Mouse (Mus musculus) heart, postnatal 0 days (tissue): ENCODE results near the gene Fam129a. TPM values are rescaled to one million over a fixed set of nuclear protein-coding genes. Genes with fewer than 3 reads are reported as not detected.

ENCODE experiments used
- ATAC-seq: fragments of 200-750 bp; cut with Nextera tagmentation; 2 replicates; pipeline ENCODE4 v1.8.0; 2017; ENCODE audit warnings: low read depth, moderate number of reproducible peaks, moderate library complexity; ENCODE audit not compliant: insufficient read depth
- DNase-seq: peaks from one replicate; pipeline ENCODE4 v3.0.0-alpha.2; 2016; ENCODE audit warnings: low spot score
- H3K27ac ChIP-seq: fragments of 300-500 bp; sonication (generic); 2 replicates; pipeline ENCODE4 v1.5.1; 2014; ENCODE audit warnings: low read depth, mild to moderate bottlenecking
- H3K27me3 ChIP-seq: fragments of 300-500 bp; sonication (generic); 2 replicates; pipeline ENCODE4 v1.6.1; 2014; ENCODE audit warnings: low read length, mixed read lengths; ENCODE audit not compliant: control insufficient read depth, insufficient read depth
- H3K36me3 ChIP-seq: fragments of 300-500 bp; sonication (generic); replicated peaks from 2 replicates; pipeline ENCODE4 v1.6.1; 2014; ENCODE audit warnings: low read length, mixed read lengths; ENCODE audit not compliant: control insufficient read depth, insufficient read depth
- H3K4me1 ChIP-seq: fragments of 300-500 bp; sonication (generic); 2 replicates; pipeline ENCODE4 v1.6.1; 2014; ENCODE audit warnings: antibody characterized with exemption; ENCODE audit not compliant: control insufficient read depth, insufficient read depth
- H3K4me2 ChIP-seq: fragments of 300-500 bp; sonication (generic); 2 replicates; pipeline ENCODE4 v1.6.1; 2014; ENCODE audit warnings: low read depth, mild to moderate bottlenecking, low read length, moderate library complexity
- H3K4me3 ChIP-seq: fragments of 300-500 bp; sonication (generic); 2 replicates; pipeline ENCODE4 v1.5.1; 2014; ENCODE audit warnings: low read depth, low read length
- H3K9ac ChIP-seq: fragments of 300-500 bp; sonication (generic); replicated peaks from 2 replicates; pipeline ENCODE4 v1.6.1; 2014; ENCODE audit warnings: low read depth, low read length, mixed read lengths
- H3K9me3 ChIP-seq: fragments of 300-500 bp; sonication (generic); replicated peaks from 2 replicates; pipeline ENCODE4 v1.6.1; 2016; ENCODE audit warnings: low read length; ENCODE audit not compliant: control insufficient read depth
- CTCF ChIP-seq: IDR thresholded peaks from 2 replicates; pipeline ENCODE4 v1.5.1; 2016; ENCODE audit warnings: antibody characterized with exemption, control low read depth, low read depth
- EP300 ChIP-seq: IDR thresholded peaks from 2 replicates; pipeline ENCODE4 v1.6.1; 2016; ENCODE audit warnings: antibody characterized with exemption, low read depth
- WGBS: fragments of 180-500 bp; shearing (Covaris S2); extraction: QIAGEN DNeasy Blood & Tissue Kit; methylation state at CpG from one replicate; pipeline ENCODE4 v1.1.7; 2014; 5-methylcytosine and 5-hydroxymethylcytosine counted together
- polyA plus RNA-seq: library from polyadenylated mRNA; unstranded; fragments of >200 nt; fragmentation: Nextera tagmentation; extraction: Ambion mirVana; gene quantifications from 2 replicates; pipeline ENCODE4 v1.2.1, GENCODE M21; 2015
- total RNA-seq: library from RNA; depleted of rRNA; stranded (reverse); fragments of >200 nt; gene quantifications from 2 replicates; pipeline ENCODE4 v1.2.3, GENCODE M21; 2014; ENCODE audit warnings: low replicate concordance

The Fam129a gene
- total and polyA plus RNA-seq, 2 experiments from 2014 or later, result 14.1 to 64.3 TPM

DNA sequence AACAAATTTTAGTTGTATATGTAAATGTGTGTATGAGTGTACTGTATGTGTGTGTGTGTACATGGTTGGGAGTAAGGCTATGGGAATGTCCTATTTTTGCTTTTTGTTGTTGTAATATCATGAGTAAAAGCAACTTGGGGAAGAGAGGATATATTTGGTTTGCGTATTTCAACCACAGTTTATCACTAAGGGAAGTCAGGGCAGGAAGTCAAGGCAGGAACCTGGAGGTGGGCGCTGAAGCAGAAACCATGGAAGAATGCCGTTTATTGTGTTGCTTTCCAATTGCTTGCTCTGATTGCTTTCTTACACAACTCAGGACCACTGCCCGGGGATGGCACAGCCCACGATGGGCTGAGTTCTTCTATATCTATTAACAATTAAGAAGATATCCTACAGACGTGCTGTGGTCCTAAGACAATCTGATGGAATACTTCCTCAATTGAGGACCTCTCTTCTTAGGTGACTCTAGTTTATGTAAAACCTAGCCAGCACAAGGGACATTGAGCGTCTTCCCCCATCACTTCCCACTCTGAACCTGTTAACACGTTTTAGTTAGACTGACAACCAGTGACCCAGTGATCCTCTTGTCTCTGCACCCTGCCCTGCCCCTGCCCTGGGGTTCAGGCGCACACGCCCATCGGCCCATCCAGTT lies 13.7 kb downstream of the Fam129a start:
- no peak overlapping the region for H3K9ac ChIP-seq
- DNase-seq (no peak), ATAC-seq (no peak)
- H3K36me3 ChIP-seq, result no peaks in the 10 kb centered on the region
- H3K4me1 ChIP-seq, result no peaks in the 10 kb centered on the region
- 51% methylated on average over 11 of the region's 11 CpGs for WGBS
- H3K27ac ChIP-seq, result no peak overlapping the region
- H3K9me3 ChIP-seq, result no peaks in the 10 kb centered on the region
- H3K27me3 ChIP-seq, result no peaks in the 10 kb centered on the region
- TF ChIP-seq CTCF (no peak), EP300 (no peak)
- no peak overlapping the region for H3K4me2 ChIP-seq
- H3K4me3 ChIP-seq, result no peak overlapping the region

DNA sequence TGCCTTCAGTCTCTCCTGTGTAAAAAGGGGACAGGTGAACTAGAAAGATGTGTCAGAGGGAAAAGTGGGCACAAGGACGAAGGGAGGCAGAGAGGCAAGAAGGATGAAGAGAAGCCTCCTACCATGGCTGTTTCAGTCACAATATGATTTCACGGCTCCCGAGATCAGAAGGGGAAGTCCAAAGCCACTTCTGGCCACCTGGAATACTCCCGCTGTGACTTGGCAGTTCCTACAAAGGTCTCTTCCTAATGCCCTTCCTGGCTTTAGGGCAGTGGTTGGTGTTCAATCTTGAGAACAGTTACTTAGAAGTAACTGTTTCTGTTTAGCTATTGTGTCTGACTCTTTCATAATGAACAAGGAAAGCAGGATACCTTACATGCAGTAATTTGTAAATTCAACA lies 14.7 kb downstream of the Fam129a start:
- no peaks in the 10 kb centered on the region for H3K4me1 ChIP-seq
- ATAC-seq, result no peak
- 57% methylated on average over 4 of the region's 4 CpGs for WGBS
- H3K4me2 ChIP-seq, result no peak overlapping the region
- H3K27ac ChIP-seq, result no peak overlapping the region
- H3K9ac ChIP-seq, result no peak overlapping the region
- H3K9me3 ChIP-seq, result no peaks in the 10 kb centered on the region
- DNase-seq, result no peak
- H3K36me3 ChIP-seq, result no peaks in the 10 kb centered on the region
- no peaks in the 10 kb centered on the region for H3K27me3 ChIP-seq
- no peak overlapping the region for H3K4me3 ChIP-seq
- TF ChIP-seq CTCF, result no peak
- no peak for TF ChIP-seq EP300

DNA sequence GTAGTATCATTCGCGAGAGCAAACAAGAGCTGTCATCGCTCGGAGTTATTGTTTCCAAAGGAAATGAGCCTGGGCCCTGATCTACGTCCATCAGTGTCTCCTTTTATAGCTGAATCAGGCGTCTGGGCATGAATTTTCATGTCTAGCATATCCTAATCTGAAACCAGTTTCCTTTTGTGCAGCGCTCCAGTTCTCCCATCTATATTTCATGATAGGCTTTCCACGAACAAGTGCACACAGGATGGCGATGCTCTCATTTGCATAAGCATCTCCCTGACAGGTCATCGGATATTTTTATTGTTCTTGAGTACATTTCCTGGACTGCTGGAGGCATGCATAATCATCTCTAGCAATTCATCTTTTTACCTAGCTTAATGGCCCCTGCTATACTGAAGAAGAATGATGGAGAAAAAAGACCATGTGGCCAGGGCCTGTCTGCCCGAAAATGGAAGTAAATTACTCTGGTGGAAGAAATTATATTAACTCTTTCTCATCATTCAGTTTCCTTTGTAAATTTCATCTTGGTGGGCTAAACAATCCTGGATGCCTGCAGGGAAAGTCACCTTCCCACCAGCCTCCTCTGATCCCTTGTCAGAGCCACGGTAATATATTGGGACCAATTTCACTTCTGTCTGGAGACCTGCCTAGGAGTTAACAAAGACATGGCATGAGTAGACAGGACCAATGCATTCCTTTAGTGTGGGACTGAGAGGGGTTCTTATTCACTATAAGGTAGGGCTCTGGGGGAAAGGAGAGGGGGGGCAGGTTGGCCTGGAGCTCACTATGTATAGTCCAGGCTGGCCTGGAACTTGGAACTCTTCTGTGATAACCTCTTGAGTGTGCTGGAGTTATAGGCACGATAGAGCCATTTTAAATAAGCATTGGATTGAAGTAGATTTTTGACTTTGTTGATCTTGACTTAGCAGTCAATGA lies 21.4 kb downstream of the Fam129a start:
- Histone ChIP-seq H3K27me3 (no peaks in the 10 kb centered on the region), H3K9ac (no peak overlapping the region), H3K4me2 (peak overlapping the region; percentile 27), H3K27ac (peak overlapping the region; percentile 32; the same call in 1 of the 2 replicates), H3K9me3 (no peaks in the 10 kb centered on the region), H3K36me3 (no peaks in the 10 kb centered on the region), H3K4me3 (no peak overlapping the region), H3K4me1 (peaks cover 32% of the 10 kb centered on the region)
- ATAC-seq (no peak), DNase-seq (no peak)
- 45% methylated on average over 13 of the region's 13 CpGs for WGBS
- TF ChIP-seq EP300 (no peak), CTCF (no peak)

DNA sequence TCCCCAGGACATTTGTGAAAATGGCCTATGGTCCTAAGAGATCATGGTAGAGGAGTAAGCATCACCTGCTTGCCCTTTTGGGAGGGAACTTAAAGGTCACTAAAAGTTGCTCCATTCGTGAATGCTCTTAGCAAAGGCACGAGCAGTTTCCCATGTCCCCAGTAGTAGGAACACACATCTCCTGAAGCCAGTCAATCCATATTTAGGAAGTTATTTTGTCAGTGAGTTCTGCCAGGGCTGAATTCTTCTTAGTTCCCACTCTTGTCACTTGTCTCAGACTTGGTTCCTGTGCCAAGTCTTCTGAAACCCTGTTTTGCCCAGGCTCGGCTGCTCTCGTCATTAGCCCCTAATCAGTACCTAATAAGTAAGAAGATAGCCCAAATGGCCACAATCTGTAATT lies 23.9 kb downstream of the Fam129a start:
- DNase-seq (peak; percentile 62), ATAC-seq (peak; percentile 50; the same call in 1 of the 2 replicates)
- Histone ChIP-seq H3K9me3 (no peaks in the 10 kb centered on the region), H3K4me3 (no peak overlapping the region), H3K4me2 (no peak overlapping the region), H3K36me3 (no peaks in the 10 kb centered on the region), H3K9ac (no peak overlapping the region), H3K4me1 (peaks cover 32% of the 10 kb centered on the region), H3K27ac (peak overlapping the region; percentile 78), H3K27me3 (no peaks in the 10 kb centered on the region)
- TF ChIP-seq CTCF, result no peak
- no peak for TF ChIP-seq EP300
- 31% methylated on average over 4 of the region's 4 CpGs for WGBS

DNA sequence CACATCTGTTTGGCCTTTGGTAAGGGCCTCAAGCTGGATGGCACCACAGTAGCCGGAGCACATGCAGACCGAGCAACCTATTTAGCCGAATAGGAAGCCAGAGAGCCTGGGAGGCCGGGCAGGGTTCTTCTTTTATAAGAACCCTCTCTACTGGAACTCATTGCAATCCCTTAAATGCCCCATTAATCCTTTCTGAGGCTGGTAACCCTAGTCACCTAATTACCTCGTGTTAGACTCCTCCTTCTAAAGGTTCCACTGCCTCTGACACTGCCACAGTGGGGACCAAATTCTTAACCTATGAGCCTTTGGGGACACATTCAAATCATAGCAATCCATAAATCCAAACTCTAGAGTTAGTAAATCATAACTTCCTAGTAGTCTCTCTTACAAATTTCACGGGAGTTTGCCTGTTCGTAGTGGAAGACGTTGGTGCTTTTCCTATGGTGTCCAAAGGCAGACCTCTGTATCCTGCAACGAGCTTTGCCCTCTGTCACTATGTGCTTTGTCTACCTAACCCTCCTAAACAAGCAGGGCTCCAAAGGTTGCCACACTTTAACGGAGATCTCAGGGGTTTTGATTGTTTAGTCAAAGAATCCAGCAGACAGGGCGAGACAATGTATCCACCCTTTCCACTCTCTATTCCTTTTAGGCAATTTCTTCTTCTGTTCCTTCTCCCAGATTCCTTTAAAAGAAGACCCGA lies 24.8 kb downstream of the Fam129a start:
- Histone ChIP-seq H3K27me3 (no peaks in the 10 kb centered on the region), H3K4me2 (no peak overlapping the region), H3K27ac (peak overlapping the region; percentile 78), H3K9ac (no peak overlapping the region), H3K9me3 (no peaks in the 10 kb centered on the region), H3K4me3 (no peak overlapping the region), H3K36me3 (no peaks in the 10 kb centered on the region), H3K4me1 (peaks cover 32% of the 10 kb centered on the region)
- DNase-seq (no peak), ATAC-seq (no peak)
- WGBS, result 82% methylated on average over 12 of the region's 12 CpGs
- no peak for TF ChIP-seq CTCF
- no peak for TF ChIP-seq EP300
